8 mouse cellular contexts compared by ENCODE assay signal in the genomic region with DNA sequence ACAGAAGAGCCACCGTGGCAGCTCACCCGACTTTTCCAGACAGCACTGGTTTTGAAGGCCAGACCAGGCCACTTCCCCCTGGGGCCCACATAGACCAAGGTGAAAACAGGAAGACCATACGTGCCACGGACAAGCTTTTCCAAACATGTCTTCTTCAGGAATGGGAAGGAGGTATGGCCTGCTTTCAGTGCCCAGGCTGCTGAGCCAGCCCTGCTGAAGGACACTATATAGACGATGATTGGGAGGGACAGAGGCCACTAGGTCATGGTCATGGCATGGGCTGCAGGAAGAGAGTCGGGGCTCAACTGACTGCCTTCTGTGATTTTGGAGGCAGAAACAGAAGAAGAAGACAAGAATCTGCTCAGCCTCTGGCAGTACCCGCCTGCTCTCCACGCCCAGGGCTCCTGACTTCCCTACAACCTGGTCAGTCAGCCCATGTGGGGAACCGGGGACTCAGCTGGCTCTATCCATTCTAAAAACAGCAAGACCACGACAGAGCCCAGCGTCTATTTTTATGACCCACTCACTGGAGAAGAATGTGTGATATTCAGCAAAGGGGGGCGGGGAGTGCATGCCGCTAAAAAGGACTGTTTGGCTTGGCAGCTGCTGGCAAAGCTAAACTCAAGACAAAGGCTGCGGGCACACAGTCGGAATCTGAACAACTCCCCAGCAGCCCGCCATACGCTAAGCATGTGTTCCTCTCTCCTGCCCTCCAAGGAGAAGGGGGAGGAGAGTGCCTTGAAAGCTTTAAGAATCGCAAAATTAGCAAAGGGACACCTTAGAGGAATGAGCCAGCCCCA. TPM values are rescaled to one million over a fixed set of nuclear protein-coding genes. Genes with fewer than 3 reads are reported as not detected.
DNase-seq lines count a peak whose midpoint lies in the region; ATAC-seq and TF ChIP-seq lines count a peak whose summit lies in the region.

No protein-coding gene starts in this region.

- 0 out of 2 replicates have a peak overlapping the region, but pooled peaks have one; percentile 3 for H3K4me2 ChIP-seq in kidney, embryonic 16.5 days (replicated peaks; ENCODE audit: low read depth, low read length)
- H3K4me2 ChIP-seq in lung, postnatal 0 days (replicated peaks; ENCODE audit: low read depth, low read length): peak overlapping the region; percentile 37

- peak overlapping the region; percentile 33; the same call in 1 of the 2 replicates for H3K4me3 ChIP-seq in heart, embryonic 10.5 days
- no peak overlapping the region for H3K4me3 ChIP-seq in kidney, embryonic 16.5 days (ENCODE audit: low read length)
- no peak overlapping the region for H3K4me3 ChIP-seq in lung, postnatal 0 days (ENCODE audit: low read depth, low read length)

- H3K36me3 ChIP-seq in heart, embryonic 10.5 days: peaks cover 31% of the 10 kb centered on the region
- peaks cover 14% of the 10 kb centered on the region for H3K36me3 ChIP-seq in kidney, embryonic 16.5 days (ENCODE audit: insufficient read depth, low read length)
- H3K36me3 ChIP-seq in lung, postnatal 0 days (ENCODE audit: insufficient read depth, low read length): peaks cover 6% of the 10 kb centered on the region; the same call in 1 of the 2 replicates

- peak overlapping the region; percentile 13; the same call in 1 of the 2 replicates for H3K9ac ChIP-seq in kidney, embryonic 16.5 days (replicated peaks; ENCODE audit: low read length)
- H3K9ac ChIP-seq in lung, postnatal 0 days (replicated peaks; ENCODE audit: low read depth): no peak overlapping the region

- no peaks in the 10 kb centered on the region for H3K9me3 ChIP-seq in heart, embryonic 10.5 days
- H3K9me3 ChIP-seq in kidney, embryonic 16.5 days (ENCODE audit: low read length): no peaks in the 10 kb centered on the region
- no peaks in the 10 kb centered on the region for H3K9me3 ChIP-seq in lung, postnatal 0 days (ENCODE audit: low read length)

- H3K27me3 ChIP-seq in heart, embryonic 10.5 days (ENCODE audit: insufficient read depth, poor library complexity, severe bottlenecking): no peaks in the 10 kb centered on the region
- no peaks in the 10 kb centered on the region for H3K27me3 ChIP-seq in kidney, embryonic 16.5 days (ENCODE audit: insufficient read depth, low read length)
- H3K27me3 ChIP-seq in lung, postnatal 0 days (replicated peaks; ENCODE audit: insufficient read depth, low read length): no peaks in the 10 kb centered on the region

- TF ChIP-seq EP300 in lung, postnatal 0 days (IDR thresholded peaks at IDR 0.05): peak; percentile 89

- no peak for TF ChIP-seq CTCF in lung, postnatal 0 days (IDR thresholded peaks at IDR 0.05)

- H3K27ac ChIP-seq in heart, embryonic 10.5 days: peak overlapping the region; percentile 96
- peak overlapping the region; percentile 56 for H3K27ac ChIP-seq in kidney, embryonic 16.5 days (ENCODE audit: low read length)
- H3K27ac ChIP-seq in lung, postnatal 0 days (ENCODE audit: low read length): peak overlapping the region; percentile 79

- WGBS in heart, embryonic 10.5 days: 37% methylated on average over 18 of the region's 18 CpGs
- WGBS in kidney, embryonic 16.5 days: 31% methylated on average over 18 of the region's 18 CpGs
- 28% methylated on average over 16 of the region's 18 CpGs for WGBS in lung, postnatal 0 days

- DNase-seq in embryo, embryonic 11 days: peak; percentile 32
- DNase-seq in embryo, embryonic 10.5 days (ENCODE audit: low spot score): no peak
- peak; percentile 68 to 78 for DNase-seq in adrenal gland, postnatal 36 days
- peak; percentile 93 for DNase-seq in heart, embryonic 10.5 days (ENCODE audit: low spot score)
- DNase-seq in lung, postnatal 0 days (ENCODE audit: low spot score): peak; percentile 94
- DNase-seq in skeletal muscle tissue, adult 2 months (ENCODE audit: low read depth, low spot score): peak; percentile 40

- peaks cover 75% of the 10 kb centered on the region for H3K4me1 ChIP-seq in heart, embryonic 10.5 days
- H3K4me1 ChIP-seq in kidney, embryonic 16.5 days (ENCODE audit: insufficient read depth, low read length): peaks cover 28% of the 10 kb centered on the region
- H3K4me1 ChIP-seq in lung, postnatal 0 days (ENCODE audit: insufficient read depth, low read depth, low read length): peaks cover 23% of the 10 kb centered on the region

- peak; percentile 55 for ATAC-seq in kidney, embryonic 16.5 days (ENCODE audit: low FRiP score, low TSS enrichment)
- ATAC-seq in lung, postnatal 0 days: peak; percentile 94
- no peak for ATAC-seq in erythroblast, adult 5-6 weeks (replicated peaks; ENCODE audit: low FRiP score, poor library complexity, severe bottlenecking)

RNA-seq across cellular contexts. Expression of a gene that starts 19.4 kb away (rescaled TPM):
- 10 to 100 TPM; 38.9 to 47.8 TPM for total RNA-seq in adrenal gland, postnatal 36 days (2021)
- 32.6 and 34.7 TPM in 2 replicates for polyA plus RNA-seq in heart, embryonic 10.5 days (2016; fragmentation: Nextera tagmentation; extraction: Ambion mirVana)
- 28.0 and 31.7 TPM in 2 replicates for polyA plus RNA-seq in kidney, embryonic 16.5 days (2015; fragmentation: Nextera tagmentation; extraction: Ambion mirVana)
- polyA plus RNA-seq in lung, postnatal 0 days (2015; fragmentation: Nextera tagmentation; extraction: Ambion mirVana): 25.2 and 26.0 TPM in 2 replicates
- total RNA-seq in erythroblast, adult 5-6 weeks (2015; ENCODE audit: low replicate concordance): 16.5 and 19.0 TPM in 2 replicates
- total RNA-seq in erythroblast, adult 5-6 weeks (2017; ENCODE audit: low replicate concordance): 9.8 and 16.9 TPM in 2 replicates
